Mouse (Mus musculus): ENCODE measurements around the gene Sec14l4. TPM values are rescaled to one million over a fixed set of nuclear protein-coding genes. Genes with fewer than 3 reads are reported as not detected.

Gene Sec14l4
- polyA plus RNA-seq, 1 experiment from 2014 or later: not detected

- DNase-seq (ENCODE audit: low spot score): no peak
- H3K4me1 ChIP-seq (ENCODE audit: control insufficient read depth, insufficient read depth, low read length): no peaks in the 10 kb centered on the region
- H3K9me3 ChIP-seq (replicated peaks; ENCODE audit: control insufficient read depth, low read length): no peaks in the 10 kb centered on the region
- no peaks in the 10 kb centered on the region for H3K36me3 ChIP-seq (replicated peaks; ENCODE audit: control insufficient read depth, insufficient read depth, low read depth, low read length)
- no peak overlapping the region for H3K4me2 ChIP-seq (ENCODE audit: low read depth, low read length)
- WGBS: 82% methylated on average over 5 of the region's 5 CpGs
- ATAC-seq (replicated peaks; ENCODE audit: insufficient number of reproducible peaks, low FRiP score, low TSS enrichment, low read depth): no peak
- no peaks in the 10 kb centered on the region for H3K27me3 ChIP-seq (ENCODE audit: control insufficient read depth, insufficient read depth, low read length)
- no peak overlapping the region for H3K9ac ChIP-seq (replicated peaks; ENCODE audit: low read length)
- no peak overlapping the region for H3K4me3 ChIP-seq (ENCODE audit: low read depth, low read length)
- H3K27ac ChIP-seq (replicated peaks; ENCODE audit: low read depth, low read length): no peak overlapping the region
Measured at GRCm38 (mm10) chr11:4046526-4046925, 15.3 kb downstream of the Sec14l4 start.

GRCm38 (mm10) chr11:4047766-4048165, 16.5 kb downstream of the Sec14l4 start:
- ATAC-seq (replicated peaks; ENCODE audit: insufficient number of reproducible peaks, low FRiP score, low TSS enrichment, low read depth) (no peak), DNase-seq (ENCODE audit: low spot score) (no peak)
- no peaks in the 10 kb centered on the region for H3K9me3 ChIP-seq (replicated peaks; ENCODE audit: control insufficient read depth, low read length)
- H3K9ac ChIP-seq (replicated peaks; ENCODE audit: low read length): no peak overlapping the region
- H3K36me3 ChIP-seq (replicated peaks; ENCODE audit: control insufficient read depth, insufficient read depth, low read depth, low read length): no peaks in the 10 kb centered on the region
- no peaks in the 10 kb centered on the region for H3K27me3 ChIP-seq (ENCODE audit: control insufficient read depth, insufficient read depth, low read length)
- 86% methylated on average over 2 of the region's 2 CpGs for WGBS
- H3K27ac ChIP-seq (replicated peaks; ENCODE audit: low read depth, low read length): no peak overlapping the region
- no peaks in the 10 kb centered on the region for H3K4me1 ChIP-seq (ENCODE audit: control insufficient read depth, insufficient read depth, low read length)
- H3K4me3 ChIP-seq (ENCODE audit: low read depth, low read length): no peak overlapping the region
- no peak overlapping the region for H3K4me2 ChIP-seq (ENCODE audit: low read depth, low read length)

GRCm38 (mm10) chr11:4048438-4048837, 17.2 kb downstream of the Sec14l4 start:
- no peaks in the 10 kb centered on the region for H3K4me1 ChIP-seq (ENCODE audit: control insufficient read depth, insufficient read depth, low read length)
- no peak overlapping the region for H3K4me2 ChIP-seq (ENCODE audit: low read depth, low read length)
- WGBS: 89% methylated on average over 6 of the region's 6 CpGs
- no peak overlapping the region for H3K9ac ChIP-seq (replicated peaks; ENCODE audit: low read length)
- H3K27ac ChIP-seq (replicated peaks; ENCODE audit: low read depth, low read length): no peak overlapping the region
- no peaks in the 10 kb centered on the region for H3K36me3 ChIP-seq (replicated peaks; ENCODE audit: control insufficient read depth, insufficient read depth, low read depth, low read length)
- DNase-seq (ENCODE audit: low spot score) (no peak), ATAC-seq (replicated peaks; ENCODE audit: insufficient number of reproducible peaks, low FRiP score, low TSS enrichment, low read depth) (no peak)
- H3K4me3 ChIP-seq (ENCODE audit: low read depth, low read length): no peak overlapping the region
- H3K9me3 ChIP-seq (replicated peaks; ENCODE audit: control insufficient read depth, low read length): no peaks in the 10 kb centered on the region
- H3K27me3 ChIP-seq (ENCODE audit: control insufficient read depth, insufficient read depth, low read length): no peaks in the 10 kb centered on the region

- Histone ChIP-seq H3K4me2 (ENCODE audit: low read depth, low read length) (no peak overlapping the region), H3K4me3 (ENCODE audit: low read depth, low read length) (no peak overlapping the region), H3K27ac (replicated peaks; ENCODE audit: low read depth, low read length) (no peak overlapping the region), H3K27me3 (ENCODE audit: control insufficient read depth, insufficient read depth, low read length) (no peaks in the 10 kb centered on the region), H3K36me3 (replicated peaks; ENCODE audit: control insufficient read depth, insufficient read depth, low read depth, low read length) (no peaks in the 10 kb centered on the region), H3K9ac (replicated peaks; ENCODE audit: low read length) (no peak overlapping the region), H3K4me1 (ENCODE audit: control insufficient read depth, insufficient read depth, low read length) (no peaks in the 10 kb centered on the region), H3K9me3 (replicated peaks; ENCODE audit: control insufficient read depth, low read length) (no peaks in the 10 kb centered on the region)
- peak; percentile 81 for DNase-seq (ENCODE audit: low spot score)
- WGBS: 21% methylated on average over 5 of the region's 5 CpGs
- no peak for ATAC-seq (replicated peaks; ENCODE audit: insufficient number of reproducible peaks, low FRiP score, low TSS enrichment, low read depth)
Measured at GRCm38 (mm10) chr11:4053586-4053985, 22.3 kb downstream of the Sec14l4 start.

- no peaks in the 10 kb centered on the region for H3K36me3 ChIP-seq (replicated peaks; ENCODE audit: control insufficient read depth, insufficient read depth, low read depth, low read length)
Measured at GRCm38 (mm10) chr11:4060866-4061575, 29.8 kb downstream of the Sec14l4 start.

GRCm38 (mm10) chr11:4062523-4062922, 31.3 kb downstream of the Sec14l4 start:
- no peak overlapping the region for H3K27ac ChIP-seq (replicated peaks; ENCODE audit: low read depth, low read length)
- no peaks in the 10 kb centered on the region for H3K36me3 ChIP-seq (replicated peaks; ENCODE audit: control insufficient read depth, insufficient read depth, low read depth, low read length)
- H3K4me2 ChIP-seq (ENCODE audit: low read depth, low read length): no peak overlapping the region
- H3K9ac ChIP-seq (replicated peaks; ENCODE audit: low read length): no peak overlapping the region
- no peaks in the 10 kb centered on the region for H3K4me1 ChIP-seq (ENCODE audit: control insufficient read depth, insufficient read depth, low read length)
- ATAC-seq (replicated peaks; ENCODE audit: insufficient number of reproducible peaks, low FRiP score, low TSS enrichment, low read depth) (no peak), DNase-seq (ENCODE audit: low spot score) (no peak)
- no peaks in the 10 kb centered on the region for H3K9me3 ChIP-seq (replicated peaks; ENCODE audit: control insufficient read depth, low read length)
- WGBS: 93% methylated on average over 4 of the region's 4 CpGs
- no peak overlapping the region for H3K4me3 ChIP-seq (ENCODE audit: low read depth, low read length)
- no peaks in the 10 kb centered on the region for H3K27me3 ChIP-seq (ENCODE audit: control insufficient read depth, insufficient read depth, low read length)

More at GRCm38 (mm10) chr11:4060866-4061575, 29.8 kb downstream of the Sec14l4 start:
- H3K27me3 ChIP-seq (ENCODE audit: control insufficient read depth, insufficient read depth, low read length): no peaks in the 10 kb centered on the region
- no peaks in the 10 kb centered on the region for H3K4me1 ChIP-seq (ENCODE audit: control insufficient read depth, insufficient read depth, low read length)
- no peak overlapping the region for H3K27ac ChIP-seq (replicated peaks; ENCODE audit: low read depth, low read length)
- no peak overlapping the region for H3K4me3 ChIP-seq (ENCODE audit: low read depth, low read length)
- H3K9me3 ChIP-seq (replicated peaks; ENCODE audit: control insufficient read depth, low read length): no peaks in the 10 kb centered on the region
- H3K4me2 ChIP-seq (ENCODE audit: low read depth, low read length): no peak overlapping the region
- DNase-seq (ENCODE audit: low spot score): no peak
- ATAC-seq (replicated peaks; ENCODE audit: insufficient number of reproducible peaks, low FRiP score, low TSS enrichment, low read depth): no peak
- H3K9ac ChIP-seq (replicated peaks; ENCODE audit: low read length): no peak overlapping the region
- WGBS: 81% methylated on average over 5 of the region's 5 CpGs

- ATAC-seq (replicated peaks; ENCODE audit: insufficient number of reproducible peaks, low FRiP score, low TSS enrichment, low read depth) (no peak), DNase-seq (ENCODE audit: low spot score) (no peak)
- Histone ChIP-seq H3K27me3 (ENCODE audit: control insufficient read depth, insufficient read depth, low read length) (no peaks in the 10 kb centered on the region), H3K27ac (replicated peaks; ENCODE audit: low read depth, low read length) (no peak overlapping the region), H3K9me3 (replicated peaks; ENCODE audit: control insufficient read depth, low read length) (no peaks in the 10 kb centered on the region), H3K4me2 (ENCODE audit: low read depth, low read length) (no peak overlapping the region), H3K4me3 (ENCODE audit: low read depth, low read length) (no peak overlapping the region), H3K4me1 (ENCODE audit: control insufficient read depth, insufficient read depth, low read length) (no peaks in the 10 kb centered on the region), H3K9ac (replicated peaks; ENCODE audit: low read length) (no peak overlapping the region), H3K36me3 (replicated peaks; ENCODE audit: control insufficient read depth, insufficient read depth, low read depth, low read length) (no peaks in the 10 kb centered on the region)
- WGBS: 36% methylated on average over 6 of the region's 6 CpGs
Measured at GRCm38 (mm10) chr11:4062981-4063380, 31.7 kb downstream of the Sec14l4 start.

- H3K27ac ChIP-seq (replicated peaks; ENCODE audit: low read depth, low read length): no peak within 1 kb of the TSS
- ATAC-seq (replicated peaks; ENCODE audit: insufficient number of reproducible peaks, low FRiP score, low TSS enrichment, low read depth): no peak
- no peak within 1 kb of the TSS for H3K4me2 ChIP-seq (ENCODE audit: low read depth, low read length)
- no peak within 1 kb of the TSS for H3K4me3 ChIP-seq (ENCODE audit: low read depth, low read length)
- H3K9ac ChIP-seq (replicated peaks; ENCODE audit: low read length): no peak within 1 kb of the TSS
- no peaks in the 10 kb centered on the region for H3K27me3 ChIP-seq (ENCODE audit: control insufficient read depth, insufficient read depth, low read length)
- DNase-seq (ENCODE audit: low spot score): no peak
- H3K36me3 ChIP-seq (replicated peaks; ENCODE audit: control insufficient read depth, insufficient read depth, low read depth, low read length): no peaks in the 10 kb centered on the region
- WGBS: 66% methylated on average over 5 of the region's 5 CpGs
- H3K9me3 ChIP-seq (replicated peaks; ENCODE audit: control insufficient read depth, low read length): no peaks in the 10 kb centered on the region
- H3K4me1 ChIP-seq (ENCODE audit: control insufficient read depth, insufficient read depth, low read length): no peaks in the 10 kb centered on the region
Measured at GRCm38 (mm10) chr11:4064627-4065122, 33.4 kb downstream of the Sec14l4 start, which contains the start of gene Sec14l3. Gene Sec14l3, plus strand, starts transcription at chr11:4064841.

Measured in embryonic facial prominence, embryonic 11.5 days (tissue).